Mouse (Mus musculus) heart, postnatal 0 days (tissue): ENCODE data around the gene Mxd3.

ENCODE experiments used
- CTCF ChIP-seq: IDR thresholded peaks from 2 replicates; pipeline ENCODE4 v1.5.1; 2016; ENCODE audit warnings: antibody characterized with exemption, control low read depth, low read depth
- EP300 ChIP-seq: IDR thresholded peaks from 2 replicates; pipeline ENCODE4 v1.6.1; 2016; ENCODE audit warnings: antibody characterized with exemption, low read depth

GRCm38 (mm10) chr13:55330567-55331400, 1.2 kb upstream of the Mxd3 start:
- peak; percentile 38 for TF ChIP-seq CTCF
- no peak for TF ChIP-seq EP300
